ENCODE assay signal across 32 mouse cellular contexts in genomic region chr10:117917870-117918269, GRCm38 (mm10).
DNase-seq lines count a peak whose midpoint lies in the region; ATAC-seq lines count a peak whose summit lies in the region.
"Had no signal": no experiment of that assay in that cellular context is flagged by ENCODE, and none has a peak within 500 bp of the region (broad histone marks: within the 10 kb centered on the region; RNA-seq: fewer than 3 reads in every experiment).

No protein-coding gene starts in this region.

- H3K36me3 ChIP-seq in liver, embryonic 12.5 days: no peaks in the 10 kb centered on the region
- H3K36me3 ChIP-seq: embryonic facial prominence, embryonic 13.5 days; forebrain, embryonic 10.5 days; hindbrain, embryonic 12.5 days; kidney, embryonic 15.5 days; limb, embryonic 12.5 days; neural tube, embryonic 13.5 days; stomach, embryonic 15.5 days had no signal

- no peak overlapping the region for H3K9ac ChIP-seq in liver, embryonic 12.5 days
- H3K9ac ChIP-seq: embryonic facial prominence, embryonic 13.5 days; forebrain, postnatal 0 days; hindbrain, embryonic 12.5 days; kidney, embryonic 15.5 days; limb, embryonic 12.5 days; liver, embryonic 14.5 days; neural tube, embryonic 13.5 days; stomach, embryonic 15.5 days had no signal

- no peak overlapping the region for H3K4me2 ChIP-seq in liver, embryonic 12.5 days
- H3K4me2 ChIP-seq: embryonic facial prominence, embryonic 13.5 days; hindbrain, embryonic 12.5 days; kidney, embryonic 15.5 days; limb, embryonic 12.5 days; midbrain, embryonic 11.5 days; neural tube, embryonic 13.5 days; stomach, embryonic 15.5 days had no signal

- 56% methylated on average over 2 of the region's 2 CpGs for WGBS in liver, embryonic 12.5 days (ENCODE audit: insufficient replicate concordance)

- no peaks in the 10 kb centered on the region for H3K27me3 ChIP-seq in liver, embryonic 12.5 days (replicated peaks)
- H3K27me3 ChIP-seq: embryonic facial prominence, embryonic 13.5 days; hindbrain, embryonic 12.5 days; kidney, embryonic 15.5 days; limb, embryonic 12.5 days; neural tube, embryonic 13.5 days; stomach, embryonic 15.5 days had no signal

- DNase-seq in liver: no peak
- peak; percentile 83 for DNase-seq in induced T-regulatory cell, adult 2 months (ENCODE audit: low read depth)
- DNase-seq in thymus, postnatal 0 days (ENCODE audit: low spot score): peak; percentile 47
- DNase-seq in yolk sac, embryonic 10.5 days (ENCODE audit: low spot score): no peak
- DNase-seq in retina, embryonic 14.5 days (ENCODE audit: low spot score): no peak
- no peak for DNase-seq in layer of hippocampus, adult 11-12 months (ENCODE audit: low spot score)
- DNase-seq: adrenal gland, postnatal 25 days; cerebellum, adult 11-12 months; cerebellum, adult 9-11 months; forebrain, postnatal 0 days; gastrocnemius, postnatal 10 days; heart, postnatal 14 days; kidney, postnatal 25 days; lung, adult 2 months; lung, postnatal 14 days had no signal

- ATAC-seq in liver, embryonic 12.5 days: no peak
- peak; percentile 48 for ATAC-seq in CD4-positive, CD25-positive, alpha-beta regulatory T cell, adult 4 months
- ATAC-seq: forebrain, postnatal 0 days; hindbrain, postnatal 0 days; intestine, postnatal 0 days; midbrain, embryonic 16.5 days had no signal

- H3K9me3 ChIP-seq in liver, embryonic 12.5 days (replicated peaks): no peaks in the 10 kb centered on the region
- H3K9me3 ChIP-seq: embryonic facial prominence, embryonic 13.5 days; forebrain, embryonic 10.5 days; hindbrain, embryonic 12.5 days; kidney, embryonic 15.5 days; limb, embryonic 12.5 days; neural tube, embryonic 13.5 days; stomach, embryonic 15.5 days had no signal

- H3K27ac ChIP-seq in liver, embryonic 12.5 days: peak overlapping the region; percentile 64
- H3K27ac ChIP-seq: embryonic facial prominence, embryonic 13.5 days; forebrain, embryonic 10.5 days; hindbrain, embryonic 12.5 days; hindbrain, postnatal 0 days; kidney, embryonic 15.5 days; layer of hippocampus, adult 2 months; left cerebral cortex, adult 2 months; limb, embryonic 12.5 days; liver, embryonic 14.5 days; neural tube, embryonic 13.5 days; stomach, embryonic 15.5 days had no signal

- no peak overlapping the region for H3K4me3 ChIP-seq in liver, embryonic 12.5 days
- H3K4me3 ChIP-seq: embryonic facial prominence, embryonic 13.5 days; forebrain, embryonic 10.5 days; hindbrain, embryonic 12.5 days; kidney, embryonic 15.5 days; layer of hippocampus, adult 2 months; left cerebral cortex, adult 2 months; limb, embryonic 12.5 days; myocyte; neural tube, embryonic 13.5 days; stomach, embryonic 15.5 days had no signal

- H3K4me1 ChIP-seq in liver, embryonic 12.5 days: peaks cover 51% of the 10 kb centered on the region
- H3K4me1 ChIP-seq: embryonic facial prominence, embryonic 13.5 days; forebrain, embryonic 10.5 days; hindbrain, embryonic 12.5 days; kidney, embryonic 15.5 days; limb, embryonic 12.5 days; neural tube, embryonic 13.5 days; stomach, embryonic 15.5 days had no signal

Comparison
In these comparisons a context has a peak if more than half of its experiments do, and no peak if none do; other contexts are left out.
1. DNase-seq: peak in induced T-regulatory cell, adult 2 months (single experiment) and thymus, postnatal 0 days (single experiment); none in liver (single experiment), yolk sac, embryonic 10.5 days (single experiment), retina, embryonic 14.5 days (single experiment) and layer of hippocampus, adult 11-12 months (single experiment).